23 mouse cellular contexts compared by ENCODE assay signal in genomic region chr1:171495371-171495770, GRCm38 (mm10). TPM values are rescaled to one million over a fixed set of nuclear protein-coding genes. Genes with fewer than 3 reads are reported as not detected.
"Had no signal": no experiment of that assay in that cellular context is flagged by ENCODE, and none has a peak within 500 bp of the region (broad histone marks: within the 10 kb centered on the region; RNA-seq: fewer than 3 reads in every experiment).

No protein-coding gene starts in this region.

- H3K27me3 ChIP-seq: lung, embryonic 15.5 days; megakaryocyte, embryonic 14.5 days; midbrain, embryonic 12.5 days; neural tube, embryonic 12.5 days had no signal

- H3K4me3 ChIP-seq: lung, embryonic 15.5 days; megakaryocyte, embryonic 14.5 days; midbrain, embryonic 12.5 days; neural tube, embryonic 12.5 days had no signal

- ATAC-seq: liver, postnatal 0 days; lung, postnatal 0 days had no signal

- H3K36me3 ChIP-seq: lung, embryonic 15.5 days; midbrain, embryonic 12.5 days; neural tube, embryonic 12.5 days had no signal

- H3K27ac ChIP-seq: lung, embryonic 15.5 days; macrophage; midbrain, embryonic 12.5 days; neural tube, embryonic 12.5 days had no signal

- H3K9ac ChIP-seq: liver, postnatal 0 days; lung, embryonic 15.5 days; midbrain, embryonic 12.5 days; neural tube, embryonic 12.5 days had no signal

- H3K9me3 ChIP-seq: lung, embryonic 15.5 days; megakaryocyte, embryonic 14.5 days had no signal

- H3K4me1 ChIP-seq: lung, embryonic 15.5 days; midbrain, embryonic 12.5 days; neural tube, embryonic 12.5 days had no signal

- DNase-seq: liver, postnatal 0 days; lung, adult 2 months; lung, postnatal 14 days; lung, postnatal 36 days; midbrain, embryonic 14.5 days; right cerebral cortex, postnatal 14 days; thymus, adult 18-20 months; thymus, postnatal 14 days; thymus, postnatal 36 days had no signal

RNA-seq across cellular contexts. Expression of gene Itln1, which starts 39.7 kb away (rescaled TPM):
- total RNA-seq: megakaryocyte progenitor cell, adult 5-6 weeks; midbrain, postnatal 0 days; monocyte, adult 5-6 weeks; neutrophil, adult 5-6 weeks had no signal
- polyA plus RNA-seq: liver, postnatal 0 days; lung, embryonic 15.5 days; lung, postnatal 0 days; macrophage; midbrain, embryonic 12.5 days; midbrain, embryonic 14.5 days; midbrain, postnatal 0 days; neural tube, embryonic 12.5 days; neural tube, embryonic 14.5 days; spleen, adult 2 months; stomach, embryonic 14.5 days; stomach, embryonic 16.5 days had no signal
